Mouse (Mus musculus) macrophage (primary cell): ENCODE measurements around the gene Rundc3a. TPM values are rescaled to one million over a fixed set of nuclear protein-coding genes. Genes with fewer than 3 reads are reported as not detected.

Experiments used
- H3K27ac ChIP-seq: fragments of 350-480 bp; formaldehyde crosslinking; 2 replicates; pipeline ENCODE4 v1.9.0; 2021
- H3K36me3 ChIP-seq: fragments of 350-480 bp; formaldehyde crosslinking; 2 replicates; pipeline ENCODE4 v1.9.0; 2021; ENCODE audit errors: inconsistent target
- H3K4me3 ChIP-seq: fragments of 350-480 bp; formaldehyde crosslinking; 2 replicates; pipeline ENCODE4 v1.9.0; 2021; ENCODE audit errors: inconsistent target
- H3K79me2 ChIP-seq: fragments of 350-480 bp; formaldehyde crosslinking; 2 replicates; pipeline ENCODE4 v1.9.0; 2021; ENCODE audit errors: inconsistent target
- WGBS: methylation state at CpG from one replicate; pipeline ENCODE4 v1.1.7; 2026; ENCODE audit warnings: inconsistent platforms; ENCODE audit not compliant: missing documents; 5-methylcytosine and 5-hydroxymethylcytosine counted together
- polyA plus RNA-seq: library from polyadenylated mRNA; stranded (reverse); fragments of 250-400 nt; gene quantifications from 3 replicates; pipeline ENCODE4 v1.2.4, GENCODE M21; 2018; ENCODE audit warnings: inconsistent platforms

The Rundc3a gene
- polyA plus RNA-seq, 1 experiment from 2014 or later: 1.0 TPM

- Histone ChIP-seq H3K79me2 (no peaks in the 10 kb centered on the region), H3K36me3 (no peaks in the 10 kb centered on the region), H3K4me3 (no peak overlapping the region), H3K27ac (no peak overlapping the region)
- WGBS: 81% methylated on average over 9 of the region's 9 CpGs
Observed at GRCm38 (mm10) chr11:102394421-102395124, 1.4 kb downstream of the Rundc3a start.

- Histone ChIP-seq H3K79me2 (no peaks in the 10 kb centered on the region), H3K4me3 (no peak overlapping the region), H3K36me3 (no peaks in the 10 kb centered on the region), H3K27ac (no peak overlapping the region)
- WGBS: 47% methylated on average over 5 of the region's 5 CpGs
Observed at GRCm38 (mm10) chr11:102395250-102395649, 2.0 kb downstream of the Rundc3a start.

- H3K4me3 ChIP-seq: no peak overlapping the region
- 75% methylated on average over 6 of the region's 6 CpGs for WGBS
- no peak overlapping the region for H3K27ac ChIP-seq
- H3K36me3 ChIP-seq: no peaks in the 10 kb centered on the region
- H3K79me2 ChIP-seq: no peaks in the 10 kb centered on the region
Observed at GRCm38 (mm10) chr11:102396263-102396662, 3.1 kb downstream of the Rundc3a start.

GRCm38 (mm10) chr11:102396671-102397141, 3.5 kb downstream of the Rundc3a start:
- WGBS: 91% methylated on average over 7 of the region's 7 CpGs
- Histone ChIP-seq H3K79me2 (no peaks in the 10 kb centered on the region), H3K27ac (no peak overlapping the region), H3K36me3 (no peaks in the 10 kb centered on the region), H3K4me3 (no peak overlapping the region)

- no peak overlapping the region for H3K27ac ChIP-seq
- 89% methylated on average over 20 of the region's 20 CpGs for WGBS
- H3K4me3 ChIP-seq: no peak overlapping the region
- H3K79me2 ChIP-seq: no peaks in the 10 kb centered on the region
- H3K36me3 ChIP-seq: peaks cover 9% of the 10 kb centered on the region
Observed at GRCm38 (mm10) chr11:102398007-102398825, 5.0 kb downstream of the Rundc3a start.

GRCm38 (mm10) chr11:102399107-102399506, 5.9 kb downstream of the Rundc3a start:
- Histone ChIP-seq H3K27ac (no peak overlapping the region), H3K79me2 (no peaks in the 10 kb centered on the region), H3K36me3 (peaks cover 18% of the 10 kb centered on the region), H3K4me3 (no peak overlapping the region)
- 39% methylated on average over 10 of the region's 15 CpGs for WGBS

GRCm38 (mm10) chr11:102399610-102400072, 6.4 kb downstream of the Rundc3a start:
- Histone ChIP-seq H3K27ac (no peak overlapping the region), H3K79me2 (no peaks in the 10 kb centered on the region), H3K36me3 (peaks cover 24% of the 10 kb centered on the region), H3K4me3 (no peak overlapping the region)
- WGBS: 15% methylated on average over 33 of the region's 34 CpGs

- WGBS: 46% methylated on average over 12 of the region's 12 CpGs
- H3K36me3 ChIP-seq: peaks cover 28% of the 10 kb centered on the region
- H3K27ac ChIP-seq: no peak overlapping the region
- H3K4me3 ChIP-seq: no peak overlapping the region
- peaks cover 2% of the 10 kb centered on the region; the same call in 1 of the 2 replicates for H3K79me2 ChIP-seq
Observed at GRCm38 (mm10) chr11:102400513-102401084, 7.4 kb downstream of the Rundc3a start.

- peaks cover 16% of the 10 kb centered on the region for H3K79me2 ChIP-seq
- no peak overlapping the region for H3K4me3 ChIP-seq
- no peak overlapping the region for H3K27ac ChIP-seq
- peaks cover 28% of the 10 kb centered on the region for H3K36me3 ChIP-seq
- 74% methylated on average over 12 of the region's 12 CpGs for WGBS
Observed at GRCm38 (mm10) chr11:102401898-102402500, 8.8 kb downstream of the Rundc3a start.

GRCm38 (mm10) chr11:102403657-102404056, 10.5 kb downstream of the Rundc3a start:
- Histone ChIP-seq H3K79me2 (peaks cover 17% of the 10 kb centered on the region), H3K27ac (no peak overlapping the region), H3K36me3 (peaks cover 28% of the 10 kb centered on the region), H3K4me3 (no peak overlapping the region)
- 99% methylated on average over 10 of the region's 11 CpGs for WGBS

GRCm38 (mm10) chr11:102404161-102405010, 11.2 kb downstream of the Rundc3a start:
- no peak overlapping the region for H3K4me3 ChIP-seq
- peaks cover 17% of the 10 kb centered on the region for H3K79me2 ChIP-seq
- WGBS: 96% methylated on average over 17 of the region's 18 CpGs
- no peak overlapping the region for H3K27ac ChIP-seq
- H3K36me3 ChIP-seq: peaks cover 28% of the 10 kb centered on the region

- Histone ChIP-seq H3K36me3 (peaks cover 28% of the 10 kb centered on the region), H3K4me3 (no peak overlapping the region), H3K27ac (no peak overlapping the region), H3K79me2 (peaks cover 17% of the 10 kb centered on the region)
- 92% methylated on average over 11 of the region's 11 CpGs for WGBS
Observed at GRCm38 (mm10) chr11:102405544-102406285, 12.5 kb downstream of the Rundc3a start.

- Histone ChIP-seq H3K79me2 (peaks cover 17% of the 10 kb centered on the region), H3K4me3 (peak overlapping the region; percentile 87), H3K36me3 (peaks cover 28% of the 10 kb centered on the region), H3K27ac (peak overlapping the region; percentile 71)
- 43% methylated on average over 3 of the region's 3 CpGs for WGBS
Observed at GRCm38 (mm10) chr11:102406401-102406800, 13.2 kb downstream of the Rundc3a start.
